Mouse (Mus musculus) monocyte, adult 59 days (primary cell): Measurements from ENCODE around the gene Efcab11. TPM values are rescaled to one million over a fixed set of nuclear protein-coding genes. Genes with fewer than 3 reads are reported as not detected.

ENCODE experiments used
- total RNA-seq, 2 experiments: library from RNA; stranded (reverse); gene quantifications; one replicate each; pipeline ENCODE4 v1.2.4; 2023

Efcab11 gene
- under 1 TPM; 0.70 to 0.73 TPM for total RNA-seq

DNA sequence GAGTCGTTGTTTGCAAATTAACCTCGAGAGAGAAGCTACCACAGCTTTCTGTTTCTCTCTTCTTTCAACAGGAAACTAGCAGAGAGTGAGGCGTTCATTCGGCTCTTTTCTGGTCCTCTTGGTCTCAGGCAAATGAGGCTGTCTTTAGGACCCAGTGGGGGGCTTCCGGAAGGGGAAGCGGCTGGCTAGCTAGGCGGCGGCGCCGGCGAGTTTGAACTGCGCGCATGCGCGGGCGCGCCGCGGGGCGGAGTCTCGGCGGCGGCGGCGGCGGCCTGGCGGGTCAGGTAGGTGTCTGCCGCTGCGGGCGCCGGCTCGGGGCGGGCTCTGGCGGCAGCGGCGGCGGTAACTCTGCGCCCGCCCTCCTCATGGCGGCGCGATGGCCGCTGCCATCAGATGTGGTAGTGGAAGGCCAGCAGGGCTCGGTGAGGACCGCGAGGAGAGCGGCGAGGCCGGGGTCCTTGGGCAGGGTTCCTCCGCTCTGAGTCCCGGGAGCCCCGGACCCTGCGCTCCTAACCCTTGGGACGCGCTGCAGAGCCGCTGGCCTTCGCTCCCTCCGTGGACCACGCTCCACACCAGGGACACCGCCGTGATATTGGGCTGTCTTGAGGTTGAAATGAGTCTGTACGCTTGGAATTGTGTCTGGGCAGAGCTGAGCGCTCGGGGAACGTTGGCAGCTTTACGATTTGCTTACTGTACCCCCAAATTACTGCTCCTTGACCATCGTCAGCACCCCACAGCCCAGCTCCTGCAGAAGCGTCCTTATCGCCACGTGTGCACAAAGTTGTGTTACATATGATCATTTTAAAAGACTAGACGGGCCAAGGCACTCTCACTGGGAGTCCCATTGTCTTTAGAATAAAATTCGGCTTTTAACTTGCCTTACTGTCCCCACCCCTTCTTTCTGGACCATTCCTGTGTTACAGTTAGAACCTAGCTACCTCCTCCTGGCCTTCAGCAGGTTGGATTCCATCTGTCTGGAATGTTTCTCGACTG lies at the start of gene Efcab11, which contains the start of gene Tdp1:
Efcab11 (minus strand) TSS at position 171 of the 993 bp plus-strand sequence.
Tdp1 (plus strand) TSS at position 249 of the 993 bp plus-strand sequence.

Other genes starting within 250 kb of the Efcab11 start
- 10 to 100 TPM; 12.8 to 16.3 TPM for gene Tdp1, start 78 bp upstream of the Efcab11 start, total RNA-seq
- gene Kcnk13, start 80.1 kb upstream of the Efcab11 start, total RNA-seq, result 1 to 10 TPM; 5.3 to 5.5 TPM
- gene Psmc1, start 225.7 kb upstream of the Efcab11 start, total RNA-seq, result 10 to 100 TPM; 62.5 to 65.6 TPM